Mouse (Mus musculus): ENCODE measurements around the gene Actl10. TPM values are rescaled to one million over a fixed set of nuclear protein-coding genes. Genes with fewer than 3 reads are reported as not detected.

Actl10 gene
- not detected for polyA plus RNA-seq (2014; fragmentation: Illumina TruSeq; extraction: RNeasy Lipid Tissue Mini Kit (QIAGEN cat#74804); ENCODE audit: low read depth, low replicate concordance)

DNA sequence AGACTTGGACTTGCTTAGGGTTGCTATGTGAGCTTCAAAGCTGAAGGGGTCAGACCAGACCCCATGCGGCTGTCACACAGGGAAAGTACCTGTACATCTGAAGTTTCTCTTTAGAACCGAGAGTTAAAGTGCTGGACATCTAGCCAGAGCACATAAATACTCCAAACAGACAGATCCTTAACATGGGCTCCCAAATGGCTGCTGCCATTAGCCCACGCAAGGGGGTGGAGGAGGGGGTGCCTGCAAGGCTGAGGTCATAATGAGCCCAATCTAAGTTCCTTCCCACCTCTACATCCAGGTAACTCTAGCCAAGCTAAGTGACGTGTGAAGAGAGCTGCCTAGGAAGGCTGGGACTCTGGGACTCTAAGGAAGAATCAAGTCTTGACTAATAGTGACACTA, at the start of gene Actl10:
Gene Actl10 (plus strand): TSS at position 301 of the 400 bp plus-strand sequence.

DNA sequence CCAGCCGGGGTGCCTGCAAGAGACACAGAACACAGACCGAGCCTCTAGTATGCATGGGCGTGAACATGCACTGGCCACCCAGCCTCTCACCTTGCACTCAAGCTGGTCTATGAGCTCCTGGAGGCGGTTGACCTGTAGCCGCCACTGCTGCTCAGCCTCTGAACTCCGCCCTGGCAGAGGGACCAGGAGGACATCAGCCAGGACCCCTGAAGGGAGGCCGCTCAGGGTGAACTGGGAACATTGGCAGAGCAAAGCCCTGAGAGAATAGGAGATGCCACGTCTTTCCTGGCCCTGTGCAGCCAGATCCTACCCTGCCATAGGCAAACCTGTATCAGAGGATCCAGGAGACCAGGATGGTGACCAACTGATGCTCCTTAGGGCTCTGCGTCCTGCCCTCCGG, 4.9 kb upstream of the Actl10 start, which contains the start of gene 1700003F12Rik:
Gene 1700003F12Rik (plus strand): TSS at position 375 of the 400 bp plus-strand sequence.

DNA sequence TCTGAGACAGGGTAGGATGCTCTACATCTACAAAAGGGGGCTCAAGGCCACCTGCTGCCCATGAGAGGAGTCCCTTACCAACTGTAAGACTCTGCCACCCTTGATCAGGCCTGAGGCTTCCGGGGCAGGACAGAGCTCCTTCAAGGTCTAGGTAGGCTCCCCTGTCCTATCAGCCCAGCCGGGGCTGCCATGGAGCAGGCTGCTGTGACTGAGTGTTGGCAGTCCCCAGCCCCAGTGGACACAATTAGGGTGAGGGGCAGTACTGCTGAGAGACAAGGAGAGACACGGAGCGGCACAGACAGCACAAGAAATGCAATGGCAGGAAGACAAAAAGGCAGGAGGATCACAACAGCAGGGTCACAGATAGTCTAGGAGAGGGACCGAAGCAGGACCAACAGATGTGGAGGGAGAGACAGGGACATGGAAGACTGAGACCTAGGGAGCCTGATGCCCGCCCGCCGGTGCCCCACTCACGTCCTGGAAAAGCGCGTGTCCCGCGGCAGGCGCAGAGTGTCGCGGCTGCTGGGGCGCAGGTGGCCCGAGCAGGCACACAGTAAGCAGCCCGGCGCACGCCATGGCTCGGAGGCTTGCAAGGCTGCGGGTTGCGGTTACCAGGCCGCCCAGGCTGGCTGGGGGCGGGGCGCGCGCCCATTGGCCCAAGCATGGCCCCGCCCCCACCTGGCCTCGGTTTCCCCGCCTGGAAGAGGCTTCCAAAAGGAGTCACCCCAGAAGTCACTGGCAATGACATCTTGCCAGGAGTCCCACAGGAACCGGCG, 6.9 kb downstream of the Actl10 start, which contains the start of gene Necab3:
Gene Necab3 (minus strand): TSS at position 627 of the 776 bp plus-strand sequence.

DNA sequence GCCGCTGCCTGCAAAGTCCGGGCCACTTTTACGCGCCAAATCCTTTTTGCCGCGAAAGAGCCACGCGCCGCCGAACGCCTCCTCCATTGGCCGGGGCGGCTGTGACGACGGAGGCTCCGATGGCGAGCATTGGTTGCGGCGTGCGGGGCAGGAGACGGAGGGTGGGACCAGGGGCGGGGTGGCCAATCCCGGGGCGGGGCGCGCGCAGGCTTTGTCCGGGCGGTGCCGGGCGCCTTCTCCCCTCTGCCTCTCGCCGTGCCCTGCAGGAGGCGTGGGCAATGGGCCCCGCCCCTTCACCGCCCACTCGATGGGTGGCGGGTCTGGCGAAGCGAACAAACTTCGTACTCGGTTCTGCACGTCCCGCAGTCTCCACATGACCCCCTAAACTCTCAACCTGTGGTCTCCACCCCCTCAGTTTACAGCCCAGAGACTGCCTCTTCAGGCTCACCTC, 18.3 kb downstream of the Actl10 start, which contains the start of gene E2f1:
Gene E2f1 (minus strand): TSS at position 57 of the 451 bp plus-strand sequence.

Other genes with a start within 250 kb of the Actl10 start
- not detected for gene Bpifb9b, start 244.5 kb upstream of the Actl10 start, polyA plus RNA-seq (2014; fragmentation: Illumina TruSeq; extraction: RNeasy Lipid Tissue Mini Kit (QIAGEN cat#74804); ENCODE audit: low read depth, low replicate concordance)
- 14.2 TPM for gene Cdk5rap1, start 178.8 kb upstream of the Actl10 start, polyA plus RNA-seq (2014; fragmentation: Illumina TruSeq; extraction: RNeasy Lipid Tissue Mini Kit (QIAGEN cat#74804); ENCODE audit: low read depth, low replicate concordance)
- 67.4 TPM for gene Snta1, start 143.7 kb upstream of the Actl10 start, polyA plus RNA-seq (2014; fragmentation: Illumina TruSeq; extraction: RNeasy Lipid Tissue Mini Kit (QIAGEN cat#74804); ENCODE audit: low read depth, low replicate concordance)
- gene Cbfa2t2, start 115.3 kb upstream of the Actl10 start, polyA plus RNA-seq (2014; fragmentation: Illumina TruSeq; extraction: RNeasy Lipid Tissue Mini Kit (QIAGEN cat#74804); ENCODE audit: low read depth, low replicate concordance) = 11.2 TPM
- gene 1700003F12Rik, start 4.7 kb upstream of the Actl10 start, polyA plus RNA-seq (2014; fragmentation: Illumina TruSeq; extraction: RNeasy Lipid Tissue Mini Kit (QIAGEN cat#74804); ENCODE audit: low read depth, low replicate concordance) = not detected
- gene Necab3, start 7.1 kb downstream of the Actl10 start, polyA plus RNA-seq (2014; fragmentation: Illumina TruSeq; extraction: RNeasy Lipid Tissue Mini Kit (QIAGEN cat#74804); ENCODE audit: low read depth, low replicate concordance) = 0.60 TPM
- 0.42 TPM for gene E2f1, start 18.1 kb downstream of the Actl10 start, polyA plus RNA-seq (2014; fragmentation: Illumina TruSeq; extraction: RNeasy Lipid Tissue Mini Kit (QIAGEN cat#74804); ENCODE audit: low read depth, low replicate concordance)
- 35.2 TPM for gene Pxmp4, start 51.9 kb downstream of the Actl10 start, polyA plus RNA-seq (2014; fragmentation: Illumina TruSeq; extraction: RNeasy Lipid Tissue Mini Kit (QIAGEN cat#74804); ENCODE audit: low read depth, low replicate concordance)
- gene Zfp341, start 61.5 kb downstream of the Actl10 start, polyA plus RNA-seq (2014; fragmentation: Illumina TruSeq; extraction: RNeasy Lipid Tissue Mini Kit (QIAGEN cat#74804); ENCODE audit: low read depth, low replicate concordance) = 2.6 TPM
- gene 4930519P11Rik, start 61.7 kb downstream of the Actl10 start, polyA plus RNA-seq (2014; fragmentation: Illumina TruSeq; extraction: RNeasy Lipid Tissue Mini Kit (QIAGEN cat#74804); ENCODE audit: low read depth, low replicate concordance) = not detected
- gene Chmp4b, start 99.9 kb downstream of the Actl10 start, polyA plus RNA-seq (2014; fragmentation: Illumina TruSeq; extraction: RNeasy Lipid Tissue Mini Kit (QIAGEN cat#74804); ENCODE audit: low read depth, low replicate concordance) = 123 TPM
- not detected for gene Gm14214, start 218.3 kb downstream of the Actl10 start, polyA plus RNA-seq (2014; fragmentation: Illumina TruSeq; extraction: RNeasy Lipid Tissue Mini Kit (QIAGEN cat#74804); ENCODE audit: low read depth, low replicate concordance)
- gene Raly, start 239.3 kb downstream of the Actl10 start, polyA plus RNA-seq (2014; fragmentation: Illumina TruSeq; extraction: RNeasy Lipid Tissue Mini Kit (QIAGEN cat#74804); ENCODE audit: low read depth, low replicate concordance) = 106 TPM
- gene a, start 239.6 kb downstream of the Actl10 start, polyA plus RNA-seq (2014; fragmentation: Illumina TruSeq; extraction: RNeasy Lipid Tissue Mini Kit (QIAGEN cat#74804); ENCODE audit: low read depth, low replicate concordance) = not detected

Measured in heart, adult 10 weeks (tissue).